Mouse (Mus musculus) kidney, postnatal 0 days (tissue): ENCODE measurements around the gene Isy1. TPM values are rescaled to one million over a fixed set of nuclear protein-coding genes. Genes with fewer than 3 reads are reported as not detected.

Experiments used
- ATAC-seq: fragments of 200-750 bp; cut with Nextera tagmentation; replicated peaks from 2 replicates; pipeline ENCODE4 v1.8.0; 2017; ENCODE audit warnings: low read depth, moderate number of reproducible peaks, moderate TSS enrichment, moderate library complexity; ENCODE audit not compliant: low FRiP score
- DNase-seq: peaks from one replicate; pipeline ENCODE4 v3.0.0-alpha.2; 2016; ENCODE audit warnings: low spot score
- H3K27ac ChIP-seq: fragments of 300-500 bp; sonication (generic); 2 replicates; pipeline ENCODE4 v1.5.1; 2014; ENCODE audit warnings: mild to moderate bottlenecking
- H3K27me3 ChIP-seq: fragments of 300-500 bp; sonication (generic); 2 replicates; pipeline ENCODE4 v1.6.1; 2014; ENCODE audit warnings: low read length, mixed read lengths; ENCODE audit not compliant: insufficient read depth
- H3K36me3 ChIP-seq: fragments of 300-500 bp; sonication (generic); 2 replicates; pipeline ENCODE4 v1.6.1; 2014; ENCODE audit warnings: low read length, mixed read lengths; ENCODE audit not compliant: insufficient read depth
- H3K4me1 ChIP-seq: fragments of 300-500 bp; sonication (generic); replicated peaks from 2 replicates; pipeline ENCODE4 v1.6.1; 2014; ENCODE audit warnings: antibody characterized with exemption, low read length, mixed read lengths; ENCODE audit not compliant: insufficient read depth
- H3K4me2 ChIP-seq: fragments of 300-500 bp; sonication (generic); 2 replicates; pipeline ENCODE4 v1.6.1; 2014; ENCODE audit warnings: mild to moderate bottlenecking, low read length, moderate library complexity, mixed read lengths
- H3K4me3 ChIP-seq: fragments of 300-500 bp; sonication (generic); replicated peaks from 2 replicates; pipeline ENCODE4 v1.5.1; 2014; ENCODE audit warnings: low read depth, low read length
- H3K9ac ChIP-seq: fragments of 300-500 bp; sonication (generic); 2 replicates; pipeline ENCODE4 v1.6.1; 2014; ENCODE audit warnings: low read depth, low read length
- H3K9me3 ChIP-seq: fragments of 300-500 bp; sonication (generic); replicated peaks from 2 replicates; pipeline ENCODE4 v1.6.1; 2016; ENCODE audit warnings: low read length, inconsistent platforms, mixed read lengths
- CTCF ChIP-seq: IDR thresholded peaks from 2 replicates; pipeline ENCODE4 v1.5.1; 2016; ENCODE audit warnings: antibody characterized with exemption, low read depth, mild to moderate bottlenecking, moderate library complexity
- WGBS: fragments of 180-500 bp; shearing (Covaris S2); extraction: QIAGEN DNeasy Blood & Tissue Kit; methylation state at CpG from one replicate; pipeline ENCODE4 v1.1.7; 2014; 5-methylcytosine and 5-hydroxymethylcytosine counted together
- polyA plus RNA-seq: library from polyadenylated mRNA; unstranded; fragments of >200 nt; fragmentation: Nextera tagmentation; extraction: Ambion mirVana; gene quantifications from 2 replicates; pipeline ENCODE4 v1.2.1, GENCODE M21; 2015

Gene Isy1
- polyA plus RNA-seq: 46.6 and 48.5 TPM in 2 replicates

GRCm38 (mm10) chr6:87838551-87839197 lies at the start of gene Isy1:
Gene Isy1, minus strand, starts transcription at chr6:87838798.
- no peak; the same call in 1 of the 2 replicates for TF ChIP-seq CTCF
- ATAC-seq (peak; percentile 95), DNase-seq (peak; percentile 98)
- peaks cover 16% of the 10 kb centered on the region for H3K36me3 ChIP-seq
- H3K27ac ChIP-seq: peak within 1 kb of the TSS; percentile 95
- H3K4me2 ChIP-seq: peak within 1 kb of the TSS; percentile 77
- no peaks in the 10 kb centered on the region for H3K9me3 ChIP-seq
- peak within 1 kb of the TSS; percentile 64 for H3K4me3 ChIP-seq
- no peaks in the 10 kb centered on the region for H3K4me1 ChIP-seq
- no peaks in the 10 kb centered on the region for H3K27me3 ChIP-seq
- under 1% methylated on average over 46 of the region's 46 CpGs for WGBS
- H3K9ac ChIP-seq: peak within 1 kb of the TSS; percentile 83

DNA sequence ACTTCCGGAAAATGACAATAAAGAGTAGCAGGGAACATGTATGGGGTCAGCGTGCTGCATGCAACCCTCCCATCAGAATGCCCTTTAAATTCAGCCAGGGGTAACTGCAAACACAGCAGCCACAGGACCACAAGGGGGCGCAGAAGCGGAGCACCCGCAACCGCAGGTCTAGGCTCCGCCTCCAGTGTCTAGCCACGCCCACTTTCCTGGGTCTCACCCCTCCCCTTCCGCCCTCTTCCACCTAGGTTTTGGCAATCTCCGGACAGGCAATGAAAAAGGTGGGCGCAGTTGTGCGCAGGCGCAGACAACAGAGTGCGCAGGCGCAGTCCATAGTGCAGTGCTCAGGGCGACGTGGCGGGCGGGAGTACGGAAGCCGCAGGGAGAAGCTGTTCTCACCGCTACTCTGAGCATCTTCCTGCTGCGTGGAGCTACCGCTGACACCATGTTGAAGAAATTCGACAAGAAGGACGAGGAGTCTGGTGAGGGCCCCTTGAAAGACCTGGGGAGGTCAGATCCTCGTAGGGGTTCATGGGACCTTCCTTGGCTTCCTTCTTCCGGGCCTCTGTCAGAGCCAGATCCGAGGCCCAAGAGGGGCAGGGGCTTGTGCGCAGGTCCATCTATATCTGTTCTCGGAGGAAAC lies 49.1 kb upstream of the Isy1 start, which contains the start of gene Copg1:
Gene Copg1 (plus strand): TSS at position 221 of the 640 bp plus-strand sequence.
- Histone ChIP-seq H3K27me3 (no peaks in the 10 kb centered on the region), H3K4me3 (peak within 1 kb of the TSS; percentile 53), H3K36me3 (peaks cover 30% of the 10 kb centered on the region), H3K9ac (peak within 1 kb of the TSS; percentile 61), H3K4me2 (peak within 1 kb of the TSS; percentile 67), H3K27ac (peak within 1 kb of the TSS; percentile 20), H3K4me1 (peaks cover 7% of the 10 kb centered on the region), H3K9me3 (no peaks in the 10 kb centered on the region)
- WGBS: under 1% methylated on average over 31 of the region's 31 CpGs
- peak; percentile 99 for DNase-seq
- peak; percentile 95 for ATAC-seq
- peak; percentile 99 for TF ChIP-seq CTCF

- TF ChIP-seq CTCF: no peak
- no peaks in the 10 kb centered on the region for H3K27me3 ChIP-seq
- no peak overlapping the region for H3K4me2 ChIP-seq
- no peak for DNase-seq
- H3K36me3 ChIP-seq: peaks cover 20% of the 10 kb centered on the region
- H3K9ac ChIP-seq: no peak overlapping the region
- H3K27ac ChIP-seq: no peak overlapping the region
- peaks cover 7% of the 10 kb centered on the region for H3K4me1 ChIP-seq
- no peak overlapping the region for H3K4me3 ChIP-seq
- no peaks in the 10 kb centered on the region for H3K9me3 ChIP-seq
- WGBS: 81% methylated on average over 1 of the region's 1 CpGs
- ATAC-seq: no peak
Observed at GRCm38 (mm10) chr6:87886721-87887120, 48.1 kb upstream of the Isy1 start.

DNA sequence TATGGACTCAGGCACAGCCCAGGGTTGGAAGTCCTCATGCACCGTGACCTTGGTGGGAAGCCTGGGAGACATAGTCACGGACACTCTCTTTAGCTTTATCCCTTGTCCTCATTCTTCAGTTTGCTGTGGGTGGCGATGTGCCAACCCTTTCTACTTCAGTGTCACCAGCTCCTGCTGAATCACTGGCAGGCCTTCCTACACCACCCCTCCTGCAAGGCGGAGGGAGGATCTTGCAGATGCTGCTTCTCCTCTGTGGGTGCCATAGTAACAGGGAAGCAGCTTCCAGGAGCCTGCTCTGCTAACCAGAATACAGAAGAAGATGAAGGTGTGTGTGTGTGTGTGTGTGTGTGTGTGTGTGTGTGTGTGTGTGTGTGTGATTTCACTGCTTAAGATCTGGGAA lies 44.2 kb upstream of the Isy1 start:
- 67% methylated on average over 4 of the region's 4 CpGs for WGBS
- ATAC-seq (no peak), DNase-seq (no peak)
- Histone ChIP-seq H3K27ac (no peak overlapping the region), H3K4me1 (no peaks in the 10 kb centered on the region), H3K9me3 (no peaks in the 10 kb centered on the region), H3K36me3 (no peaks in the 10 kb centered on the region), H3K9ac (no peak overlapping the region), H3K4me2 (no peak overlapping the region), H3K4me3 (no peak overlapping the region), H3K27me3 (no peaks in the 10 kb centered on the region)
- TF ChIP-seq CTCF: no peak

GRCm38 (mm10) chr6:87882221-87882620 lies 43.6 kb upstream of the Isy1 start:
- DNase-seq (no peak), ATAC-seq (no peak)
- WGBS: 78% methylated on average over 3 of the region's 3 CpGs
- TF ChIP-seq CTCF: no peak
- Histone ChIP-seq H3K4me3 (no peak overlapping the region), H3K4me1 (no peaks in the 10 kb centered on the region), H3K9ac (no peak overlapping the region), H3K27me3 (no peaks in the 10 kb centered on the region), H3K4me2 (no peak overlapping the region), H3K27ac (no peak overlapping the region), H3K36me3 (no peaks in the 10 kb centered on the region), H3K9me3 (no peaks in the 10 kb centered on the region)

DNA sequence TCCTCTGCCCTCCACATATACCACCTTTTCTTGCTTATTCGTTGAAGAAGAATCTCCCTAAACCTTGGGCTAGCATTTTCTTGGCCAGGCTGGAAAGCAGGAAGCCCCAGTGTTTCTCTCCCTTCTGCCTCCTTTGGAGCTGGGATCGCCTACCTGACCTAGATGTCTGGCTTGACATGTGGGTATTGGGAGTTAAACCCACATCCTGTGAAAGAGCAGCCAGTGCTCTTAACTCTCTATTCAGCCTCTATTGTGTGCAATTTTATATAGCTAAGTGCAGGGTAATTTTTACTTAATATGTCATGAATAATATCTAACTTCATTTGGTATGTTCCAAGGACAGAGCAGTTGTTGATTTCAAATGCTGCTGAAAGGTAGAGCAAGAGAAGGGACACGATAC lies 41.0 kb upstream of the Isy1 start:
- H3K4me3 ChIP-seq: no peak overlapping the region
- no peak for TF ChIP-seq CTCF
- no peaks in the 10 kb centered on the region for H3K4me1 ChIP-seq
- ATAC-seq (no peak), DNase-seq (no peak)
- no peaks in the 10 kb centered on the region for H3K9me3 ChIP-seq
- H3K27me3 ChIP-seq: no peaks in the 10 kb centered on the region
- H3K9ac ChIP-seq: no peak overlapping the region
- no peak overlapping the region for H3K27ac ChIP-seq
- H3K4me2 ChIP-seq: no peak overlapping the region
- WGBS: 73% methylated on average over 3 of the region's 3 CpGs
- H3K36me3 ChIP-seq: no peaks in the 10 kb centered on the region
